Mouse (Mus musculus): Measurements from ENCODE around the gene Casp2. TPM values are rescaled to one million over a fixed set of nuclear protein-coding genes. Genes with fewer than 3 reads are reported as not detected.

The Casp2 gene
- polyA plus RNA-seq, 1 experiment: 11.7 TPM

- no peaks in the 10 kb centered on the region for H3K27me3 ChIP-seq (ENCODE audit: control insufficient read depth, insufficient read depth, insufficient read length)
- TF ChIP-seq CTCF (IDR thresholded peaks at IDR 0.05; ENCODE audit: control insufficient read depth, insufficient read depth, insufficient read length): no peak
Measured at GRCm38 (mm10) chr6:42330946-42331345, 66.2 kb downstream of the Casp2 start.

More at GRCm38 (mm10) chr6:42330946-42331345, 66.2 kb downstream of the Casp2 start:
- Histone ChIP-seq H3ac (ENCODE audit: control insufficient read depth, insufficient read length, low read depth) (no peak overlapping the region), H3K36me3 (ENCODE audit: control insufficient read depth, insufficient read depth) (no peaks in the 10 kb centered on the region), H3K4me3 (ENCODE audit: insufficient read depth, poor library complexity, severe bottlenecking) (no peak overlapping the region), H3K79me2 (ENCODE audit: control insufficient read depth, insufficient read depth) (no peaks in the 10 kb centered on the region), H3K79me3 (ENCODE audit: low read depth) (no peaks in the 10 kb centered on the region)

Other genes with a start within 250 kb of the Casp2 start
- not detected for gene Sva, start 226.6 kb upstream of the Casp2 start, polyA plus RNA-seq (2012; fragmentation: generic; extraction: Trizol)
- not detected for gene Tas2r139, start 124.0 kb upstream of the Casp2 start, polyA plus RNA-seq (2012; fragmentation: generic; extraction: Trizol)
- gene Tas2r144, start 49.7 kb upstream of the Casp2 start, polyA plus RNA-seq (2012; fragmentation: generic; extraction: Trizol): not detected
- 1.5 TPM for gene Gstk1, start 19.1 kb upstream of the Casp2 start, polyA plus RNA-seq (2012; fragmentation: generic; extraction: Trizol)
- gene Tmem139, start 3.0 kb upstream of the Casp2 start, polyA plus RNA-seq (2012; fragmentation: generic; extraction: Trizol): 0.04 TPM
- 0.42 TPM for gene Clcn1, start 21.7 kb downstream of the Casp2 start, polyA plus RNA-seq (2012; fragmentation: generic; extraction: Trizol)
- gene Fam131b, start 59.7 kb downstream of the Casp2 start, polyA plus RNA-seq (2012; fragmentation: generic; extraction: Trizol): 15.6 TPM
- gene Zyx, start 84.6 kb downstream of the Casp2 start, polyA plus RNA-seq (2012; fragmentation: generic; extraction: Trizol): 694 TPM
- 8.4 TPM for gene Epha1, start 108.3 kb downstream of the Casp2 start, polyA plus RNA-seq (2012; fragmentation: generic; extraction: Trizol)
- not detected for gene Tas2r143, start 135.3 kb downstream of the Casp2 start, polyA plus RNA-seq (2012; fragmentation: generic; extraction: Trizol)
- not detected for gene Tas2r135, start 140.4 kb downstream of the Casp2 start, polyA plus RNA-seq (2012; fragmentation: generic; extraction: Trizol)
- gene Tas2r126, start 169.6 kb downstream of the Casp2 start, polyA plus RNA-seq (2012; fragmentation: generic; extraction: Trizol): not detected
- not detected for gene Olfr458, start 200.2 kb downstream of the Casp2 start, polyA plus RNA-seq (2012; fragmentation: generic; extraction: Trizol)
- gene Olfr457, start 211.3 kb downstream of the Casp2 start, polyA plus RNA-seq (2012; fragmentation: generic; extraction: Trizol): not detected
- gene Olfr456, start 222.2 kb downstream of the Casp2 start, polyA plus RNA-seq (2012; fragmentation: generic; extraction: Trizol): 0.06 TPM